Mouse (Mus musculus) heart, postnatal 0 days (tissue): Measurements from ENCODE around the gene Flrt1.

Experiments used
- CTCF ChIP-seq: IDR thresholded peaks from 2 replicates; pipeline ENCODE4 v1.5.1; 2016; ENCODE audit warnings: antibody characterized with exemption, control low read depth, low read depth
- EP300 ChIP-seq: IDR thresholded peaks from 2 replicates; pipeline ENCODE4 v1.6.1; 2016; ENCODE audit warnings: antibody characterized with exemption, low read depth

DNA sequence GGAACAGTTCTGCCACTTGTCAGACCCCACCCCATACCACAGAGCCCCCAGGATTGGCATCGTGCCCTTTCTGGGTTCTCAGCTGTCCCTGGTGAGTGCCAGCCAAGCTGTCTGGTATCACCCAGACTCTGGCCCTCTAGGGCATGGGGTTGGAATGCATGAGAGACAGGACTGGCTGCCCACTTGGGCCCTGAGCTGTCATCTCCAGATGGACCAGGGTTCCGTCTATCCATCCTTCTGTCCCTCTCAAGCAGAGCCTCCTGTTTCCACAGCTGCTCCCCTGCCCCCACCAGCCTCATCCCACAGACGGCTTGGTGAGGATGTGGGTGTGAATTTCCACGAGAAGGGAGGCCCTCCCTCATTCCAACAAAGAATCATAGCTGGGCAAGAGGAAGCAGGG is 42.6 kb upstream of the Flrt1 start:
- TF ChIP-seq EP300 = no peak
- TF ChIP-seq CTCF = no peak
